Mouse (Mus musculus): Measurements from ENCODE around the gene Hoxc5. TPM values are rescaled to one million over a fixed set of nuclear protein-coding genes. Genes with fewer than 3 reads are reported as not detected.

The Hoxc5 gene
- polyA plus RNA-seq, 1 experiment = 0.32 TPM

DNA sequence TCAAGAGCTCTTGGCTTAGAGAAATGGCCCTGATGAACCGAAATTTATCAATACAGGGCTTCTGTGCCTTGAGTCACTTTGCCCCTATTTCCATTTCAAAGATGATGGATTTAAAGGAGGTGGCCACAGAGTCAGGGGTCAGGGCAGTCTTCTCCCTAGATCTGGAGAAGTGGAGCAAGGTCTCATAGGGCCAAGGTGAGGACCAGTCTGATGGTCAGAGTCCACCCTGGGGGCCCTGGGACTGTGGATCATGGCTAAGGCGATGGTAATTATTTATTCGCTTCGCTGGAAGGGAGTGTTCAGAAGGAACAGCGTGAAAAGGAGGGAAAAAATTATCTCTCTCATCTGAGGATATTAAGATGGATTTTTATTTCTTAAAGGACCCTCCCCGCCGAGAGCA, 7.8 kb downstream of the Hoxc5 start:
- peaks cover 32% of the 10 kb centered on the region for H3K27me3 ChIP-seq (ENCODE audit: control insufficient read depth, insufficient read depth, low read length)
- no peaks in the 10 kb centered on the region for H3K4me1 ChIP-seq (replicated peaks; ENCODE audit: control insufficient read depth, insufficient read depth, low read length)
- TF ChIP-seq POLR2A (IDR thresholded peaks at IDR 0.05; ENCODE audit: control insufficient read depth, extremely low read depth, insufficient read depth, low read length, poor library complexity) (no peak), CTCF (IDR thresholded peaks at IDR 0.05; ENCODE audit: borderline replicate concordance, control insufficient read depth, extremely low read depth, insufficient read depth, low read length, poor library complexity) (no peak)
- H3K27ac ChIP-seq (ENCODE audit: control insufficient read depth, insufficient read depth, low read length) = no peak overlapping the region
- WGBS = 24% methylated on average over 7 of the region's 7 CpGs
- no peak overlapping the region for H3K4me3 ChIP-seq (ENCODE audit: control insufficient read depth, insufficient read depth, low read length)
- DNase-seq = no peak
- H3K36me3 ChIP-seq (ENCODE audit: control insufficient read depth, insufficient read depth, low read length) = no peaks in the 10 kb centered on the region

DNA sequence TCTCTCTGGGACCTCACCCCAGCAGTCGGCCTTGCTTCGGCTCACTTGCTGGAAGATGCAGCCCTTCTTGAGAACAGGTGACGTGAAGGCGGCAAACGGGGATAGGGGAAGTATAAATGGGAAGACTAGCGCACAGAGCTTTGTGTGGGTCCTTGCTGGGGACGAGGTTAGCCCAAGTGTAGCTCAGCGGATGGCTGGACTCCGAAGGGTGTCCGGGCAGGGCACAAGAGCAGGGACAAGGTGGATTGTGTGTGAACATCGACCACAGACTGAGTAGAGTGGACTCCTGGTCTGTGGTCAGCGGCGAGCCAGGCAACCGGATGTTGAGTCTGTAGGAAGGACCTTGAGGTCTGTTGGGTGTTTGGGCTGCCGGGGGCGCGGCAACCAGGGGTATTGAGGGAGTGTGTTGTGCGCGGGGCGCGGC, 8.5 kb downstream of the Hoxc5 start:
- no peak for TF ChIP-seq POLR2A (IDR thresholded peaks at IDR 0.05; ENCODE audit: control insufficient read depth, extremely low read depth, insufficient read depth, low read length, poor library complexity)
- no peak for TF ChIP-seq CTCF (IDR thresholded peaks at IDR 0.05; ENCODE audit: borderline replicate concordance, control insufficient read depth, extremely low read depth, insufficient read depth, low read length, poor library complexity)
- no peak overlapping the region for H3K4me3 ChIP-seq (ENCODE audit: control insufficient read depth, insufficient read depth, low read length)
- H3K36me3 ChIP-seq (ENCODE audit: control insufficient read depth, insufficient read depth, low read length) = no peaks in the 10 kb centered on the region
- H3K27ac ChIP-seq (ENCODE audit: control insufficient read depth, insufficient read depth, low read length) = no peak overlapping the region
- no peak for DNase-seq
- no peaks in the 10 kb centered on the region for H3K4me1 ChIP-seq (replicated peaks; ENCODE audit: control insufficient read depth, insufficient read depth, low read length)
- whole genome bisulfite sequencing = 6% methylated on average over 21 of the region's 21 CpGs
- H3K27me3 ChIP-seq (ENCODE audit: control insufficient read depth, insufficient read depth, low read length) = peaks cover 32% of the 10 kb centered on the region

DNA sequence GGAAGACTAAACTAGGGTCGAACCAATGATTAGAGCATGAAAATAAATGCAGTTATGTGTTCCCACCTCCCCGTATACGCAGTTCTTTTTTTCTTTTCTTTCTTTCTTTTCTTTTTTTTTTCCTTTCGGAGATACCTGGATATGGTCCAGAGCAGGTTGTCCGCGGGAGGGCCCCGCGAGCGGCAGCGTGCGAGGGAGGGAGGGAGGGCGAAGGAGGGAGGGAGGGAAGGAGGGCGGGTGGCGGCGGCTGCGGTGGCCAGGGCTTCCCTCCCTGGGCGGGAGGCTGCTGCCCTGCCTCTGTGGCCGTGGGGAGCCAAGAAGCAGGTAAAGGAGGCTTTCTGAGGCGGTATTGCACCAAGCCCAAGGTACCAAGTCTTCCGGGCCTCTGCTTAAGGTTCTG, 8.9 kb downstream of the Hoxc5 start, which contains the start of gene Hoxc9:
TSS of gene Hoxc9 (plus strand) at position 269 of the 400 bp plus-strand sequence.
- DNase-seq = no peak
- TF ChIP-seq CTCF (IDR thresholded peaks at IDR 0.05; ENCODE audit: borderline replicate concordance, control insufficient read depth, extremely low read depth, insufficient read depth, low read length, poor library complexity) (no peak), POLR2A (IDR thresholded peaks at IDR 0.05; ENCODE audit: control insufficient read depth, extremely low read depth, insufficient read depth, low read length, poor library complexity) (no peak)
- 2% methylated on average over 20 of the region's 20 CpGs for WGBS
- H3K4me1 ChIP-seq (replicated peaks; ENCODE audit: control insufficient read depth, insufficient read depth, low read length) = no peaks in the 10 kb centered on the region
- H3K27me3 ChIP-seq (ENCODE audit: control insufficient read depth, insufficient read depth, low read length) = peaks cover 32% of the 10 kb centered on the region
- H3K27ac ChIP-seq (ENCODE audit: control insufficient read depth, insufficient read depth, low read length) = no peak within 1 kb of the TSS
- H3K36me3 ChIP-seq (ENCODE audit: control insufficient read depth, insufficient read depth, low read length) = no peaks in the 10 kb centered on the region
- H3K4me3 ChIP-seq (ENCODE audit: control insufficient read depth, insufficient read depth, low read length) = peak within 1 kb of the TSS; percentile 15; the same call in 1 of the 2 replicates

DNA sequence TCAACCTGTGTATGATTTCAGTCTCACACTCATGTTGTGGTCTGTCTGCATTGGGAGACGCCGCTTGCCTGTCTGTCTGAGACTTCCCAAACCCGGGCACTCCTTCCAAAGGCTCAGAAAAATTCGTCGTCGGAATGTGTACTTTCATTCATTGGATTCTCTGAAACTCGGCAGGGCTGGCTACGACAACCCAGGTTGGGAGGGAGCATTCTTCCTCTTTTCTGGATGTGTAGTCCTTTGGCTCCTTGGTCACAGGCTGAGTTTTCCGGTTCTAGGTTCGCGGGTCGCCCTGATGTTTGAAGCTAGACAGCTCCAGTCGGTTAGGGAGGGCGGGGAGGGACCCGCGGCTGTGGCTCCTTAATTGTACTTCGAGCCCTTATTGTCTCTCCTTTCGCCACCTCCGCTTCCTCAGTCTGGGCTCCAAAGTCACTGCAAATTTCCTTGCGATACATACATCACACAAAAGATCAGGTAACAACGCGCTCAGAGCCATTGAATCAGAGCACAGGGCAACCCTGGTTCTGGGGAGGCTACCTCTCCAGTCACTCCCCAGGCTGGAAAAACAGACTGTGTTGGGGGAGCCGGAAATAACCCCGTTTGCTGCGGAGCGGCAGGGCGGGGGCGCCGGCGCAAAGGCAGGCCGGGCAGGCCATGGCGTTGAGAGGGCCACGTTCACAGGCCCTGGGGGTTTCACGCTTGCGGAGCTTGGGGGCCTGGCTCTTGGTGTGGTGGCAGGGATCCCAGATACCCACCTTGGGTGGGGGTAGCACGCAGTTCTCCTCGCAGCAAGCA, 9.6 kb downstream of the Hoxc5 start:
- H3K27ac ChIP-seq (ENCODE audit: control insufficient read depth, insufficient read depth, low read length) = no peak overlapping the region
- TF ChIP-seq CTCF (IDR thresholded peaks at IDR 0.05; ENCODE audit: borderline replicate concordance, control insufficient read depth, extremely low read depth, insufficient read depth, low read length, poor library complexity) (no peak), POLR2A (IDR thresholded peaks at IDR 0.05; ENCODE audit: control insufficient read depth, extremely low read depth, insufficient read depth, low read length, poor library complexity) (no peak)
- 3% methylated on average over 37 of the region's 37 CpGs for WGBS
- peaks cover 34% of the 10 kb centered on the region for H3K27me3 ChIP-seq (ENCODE audit: control insufficient read depth, insufficient read depth, low read length)
- peak overlapping the region; percentile 15; the same call in 1 of the 2 replicates for H3K4me3 ChIP-seq (ENCODE audit: control insufficient read depth, insufficient read depth, low read length)
- H3K4me1 ChIP-seq (replicated peaks; ENCODE audit: control insufficient read depth, insufficient read depth, low read length) = no peaks in the 10 kb centered on the region
- DNase-seq = no peak
- H3K36me3 ChIP-seq (ENCODE audit: control insufficient read depth, insufficient read depth, low read length) = no peaks in the 10 kb centered on the region

DNA sequence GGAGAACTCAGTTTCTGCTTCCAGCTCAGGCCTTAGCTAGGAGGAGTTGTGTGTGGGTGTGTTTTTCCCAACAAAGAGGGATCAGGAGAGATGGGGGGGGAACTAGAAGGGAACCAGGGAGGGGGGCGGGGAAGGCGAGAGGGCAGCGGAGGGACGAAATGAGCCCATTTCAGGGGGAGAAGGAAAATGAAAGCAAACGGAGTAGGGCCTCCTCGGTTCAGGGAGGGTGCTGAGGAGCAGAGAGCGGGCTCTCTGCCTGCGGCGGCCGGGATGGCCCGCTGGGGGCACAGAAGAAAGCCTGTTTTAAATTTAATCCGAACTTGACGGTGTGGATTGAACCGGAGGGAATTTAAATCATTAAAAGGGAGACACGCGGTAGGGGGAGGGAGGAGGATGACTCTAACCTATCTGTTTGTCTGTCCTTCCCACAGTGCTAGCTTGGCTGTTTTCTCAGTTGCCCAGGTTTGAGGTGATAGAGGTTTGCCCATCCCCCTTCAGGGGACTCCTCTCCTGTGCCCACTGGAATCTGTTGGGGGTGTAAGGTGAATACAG, 10.3 kb downstream of the Hoxc5 start:
- H3K27me3 ChIP-seq (ENCODE audit: control insufficient read depth, insufficient read depth, low read length) = peaks cover 37% of the 10 kb centered on the region
- 16% methylated on average over 16 of the region's 16 CpGs for WGBS
- TF ChIP-seq CTCF (IDR thresholded peaks at IDR 0.05; ENCODE audit: borderline replicate concordance, control insufficient read depth, extremely low read depth, insufficient read depth, low read length, poor library complexity) (no peak), POLR2A (IDR thresholded peaks at IDR 0.05; ENCODE audit: control insufficient read depth, extremely low read depth, insufficient read depth, low read length, poor library complexity) (no peak)
- no peaks in the 10 kb centered on the region for H3K36me3 ChIP-seq (ENCODE audit: control insufficient read depth, insufficient read depth, low read length)
- no peak overlapping the region for H3K27ac ChIP-seq (ENCODE audit: control insufficient read depth, insufficient read depth, low read length)
- DNase-seq = no peak
- H3K4me3 ChIP-seq (ENCODE audit: control insufficient read depth, insufficient read depth, low read length) = peak overlapping the region; percentile 15; the same call in 1 of the 2 replicates
- H3K4me1 ChIP-seq (replicated peaks; ENCODE audit: control insufficient read depth, insufficient read depth, low read length) = no peaks in the 10 kb centered on the region

- Histone ChIP-seq H3K27ac (ENCODE audit: control insufficient read depth, insufficient read depth, low read length) (no peak overlapping the region), H3K36me3 (ENCODE audit: control insufficient read depth, insufficient read depth, low read length) (no peaks in the 10 kb centered on the region), H3K27me3 (ENCODE audit: control insufficient read depth, insufficient read depth, low read length) (peaks cover 38% of the 10 kb centered on the region), H3K4me3 (ENCODE audit: control insufficient read depth, insufficient read depth, low read length) (no peak overlapping the region), H3K4me1 (replicated peaks; ENCODE audit: control insufficient read depth, insufficient read depth, low read length) (no peaks in the 10 kb centered on the region)
- DNase-seq = no peak
- TF ChIP-seq POLR2A (IDR thresholded peaks at IDR 0.05; ENCODE audit: control insufficient read depth, extremely low read depth, insufficient read depth, low read length, poor library complexity) (no peak), CTCF (IDR thresholded peaks at IDR 0.05; ENCODE audit: borderline replicate concordance, control insufficient read depth, extremely low read depth, insufficient read depth, low read length, poor library complexity) (no peak)
- WGBS = 11% methylated on average over 13 of the region's 13 CpGs
Observed at GRCm38 (mm10) chr15:102978615-102979515, 11.6 kb downstream of the Hoxc5 start.
